Mouse (Mus musculus): ENCODE results near the gene Lnx1. TPM values are rescaled to one million over a fixed set of nuclear protein-coding genes. Genes with fewer than 3 reads are reported as not detected.

Gene Lnx1
- polyA plus RNA-seq, 1 experiment from 2014 or later = 0.83 TPM

GRCm38 (mm10) chr5:74618573-74619059, 84.1 kb downstream of the Lnx1 start:
- 66% methylated on average over 3 of the region's 3 CpGs for WGBS
- no peak overlapping the region for H3K9ac ChIP-seq (replicated peaks)
- H3K27me3 ChIP-seq = no peaks in the 10 kb centered on the region
- no peak for ATAC-seq (ENCODE audit: low FRiP score, low read depth)
- no peaks in the 10 kb centered on the region for H3K9me3 ChIP-seq
- no peak overlapping the region for H3K4me2 ChIP-seq (replicated peaks)
- H3K27ac ChIP-seq (replicated peaks) = no peak overlapping the region
- H3K36me3 ChIP-seq = no peaks in the 10 kb centered on the region
- no peak overlapping the region for H3K4me3 ChIP-seq
- H3K4me1 ChIP-seq = no peaks in the 10 kb centered on the region

- no peaks in the 10 kb centered on the region for H3K4me1 ChIP-seq
- H3K27ac ChIP-seq (replicated peaks) = no peak overlapping the region
- ATAC-seq (ENCODE audit: low FRiP score, low read depth) = no peak
- no peak overlapping the region for H3K4me2 ChIP-seq (replicated peaks)
- no peaks in the 10 kb centered on the region for H3K9me3 ChIP-seq
- H3K4me3 ChIP-seq = no peak overlapping the region
- whole genome bisulfite sequencing = 58% methylated on average over 13 of the region's 13 CpGs
- no peak overlapping the region for H3K9ac ChIP-seq (replicated peaks)
- H3K27me3 ChIP-seq = no peaks in the 10 kb centered on the region
- no peaks in the 10 kb centered on the region for H3K36me3 ChIP-seq
Measured at GRCm38 (mm10) chr5:74617816-74618572, 84.7 kb downstream of the Lnx1 start.

- Histone ChIP-seq H3K4me1 (no peaks in the 10 kb centered on the region), H3K27ac (replicated peaks) (no peak overlapping the region), H3K4me2 (replicated peaks) (no peak overlapping the region), H3K36me3 (no peaks in the 10 kb centered on the region), H3K4me3 (no peak overlapping the region), H3K9ac (replicated peaks) (no peak overlapping the region), H3K27me3 (no peaks in the 10 kb centered on the region), H3K9me3 (no peaks in the 10 kb centered on the region)
- no peak for ATAC-seq (ENCODE audit: low FRiP score, low read depth)
- 85% methylated on average over 18 of the region's 18 CpGs for WGBS
Measured at GRCm38 (mm10) chr5:74613491-74614151, 89.1 kb downstream of the Lnx1 start.

DNA sequence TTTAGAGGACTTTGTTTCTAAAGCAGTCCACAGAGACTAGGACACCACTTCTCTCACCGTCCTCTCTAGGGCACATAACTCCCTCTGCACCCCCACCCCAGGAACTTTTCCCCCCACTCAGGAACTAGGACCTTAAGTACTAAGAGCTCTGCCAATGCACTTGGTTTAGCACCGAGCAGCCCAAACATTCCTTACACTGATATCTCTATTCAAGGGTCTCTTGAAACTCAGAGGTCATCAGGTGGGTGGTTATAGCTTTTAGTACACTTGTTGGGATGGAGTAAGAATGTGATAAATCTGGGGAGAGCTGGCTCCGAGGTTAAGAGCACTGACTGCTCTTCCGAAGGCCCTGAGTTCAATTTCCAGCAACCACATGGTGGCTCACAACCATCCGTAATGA, 90.0 kb downstream of the Lnx1 start:
- Histone ChIP-seq H3K4me1 (no peaks in the 10 kb centered on the region), H3K9ac (replicated peaks) (no peak overlapping the region), H3K4me2 (replicated peaks) (no peak overlapping the region), H3K36me3 (no peaks in the 10 kb centered on the region), H3K4me3 (no peak overlapping the region), H3K9me3 (no peaks in the 10 kb centered on the region), H3K27me3 (no peaks in the 10 kb centered on the region), H3K27ac (replicated peaks) (no peak overlapping the region)
- no peak for ATAC-seq (ENCODE audit: low FRiP score, low read depth)
- 93% methylated on average over 5 of the region's 5 CpGs for WGBS

DNA sequence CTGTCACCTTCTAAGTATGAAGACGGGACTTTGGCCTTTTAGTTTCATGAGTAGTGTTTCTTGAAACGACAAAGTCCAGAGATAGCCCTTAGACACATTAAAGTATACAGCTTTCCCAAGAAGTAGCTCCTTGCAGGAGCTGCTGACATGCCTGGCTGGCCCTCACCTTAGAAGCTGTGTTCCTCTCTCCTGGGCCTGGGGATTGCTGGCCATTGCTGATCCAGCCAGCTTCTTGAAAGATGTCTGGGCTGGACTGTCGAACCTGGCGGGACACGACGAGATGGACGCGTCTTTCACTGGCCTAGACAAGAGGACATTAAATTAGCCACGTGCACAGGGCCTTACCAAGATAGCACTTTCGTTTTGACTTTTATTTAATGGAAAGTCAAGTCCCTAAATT, 92.2 kb downstream of the Lnx1 start:
- 89% methylated on average over 10 of the region's 10 CpGs for WGBS
- ATAC-seq (ENCODE audit: low FRiP score, low read depth) = no peak
- H3K4me1 ChIP-seq = no peaks in the 10 kb centered on the region
- H3K27ac ChIP-seq (replicated peaks) = no peak overlapping the region
- H3K4me3 ChIP-seq = no peak overlapping the region
- no peak overlapping the region for H3K9ac ChIP-seq (replicated peaks)
- H3K27me3 ChIP-seq = no peaks in the 10 kb centered on the region
- H3K36me3 ChIP-seq = no peaks in the 10 kb centered on the region
- H3K9me3 ChIP-seq = no peaks in the 10 kb centered on the region
- H3K4me2 ChIP-seq (replicated peaks) = no peak overlapping the region

GRCm38 (mm10) chr5:74606213-74606612, 96.5 kb downstream of the Lnx1 start:
- Histone ChIP-seq H3K27ac (replicated peaks) (no peak overlapping the region), H3K4me1 (no peaks in the 10 kb centered on the region), H3K4me3 (no peak overlapping the region), H3K4me2 (replicated peaks) (no peak overlapping the region), H3K9me3 (no peaks in the 10 kb centered on the region), H3K27me3 (no peaks in the 10 kb centered on the region), H3K36me3 (no peaks in the 10 kb centered on the region), H3K9ac (replicated peaks) (no peak overlapping the region)
- WGBS = 84% methylated on average over 8 of the region's 8 CpGs
- no peak for ATAC-seq (ENCODE audit: low FRiP score, low read depth)

GRCm38 (mm10) chr5:74603306-74603705, 99.4 kb downstream of the Lnx1 start:
- H3K4me1 ChIP-seq = no peaks in the 10 kb centered on the region
- H3K9me3 ChIP-seq = no peaks in the 10 kb centered on the region
- no peak overlapping the region for H3K9ac ChIP-seq (replicated peaks)
- H3K27me3 ChIP-seq = no peaks in the 10 kb centered on the region
- H3K4me2 ChIP-seq (replicated peaks) = no peak overlapping the region
- H3K27ac ChIP-seq (replicated peaks) = no peak overlapping the region
- no peak for ATAC-seq (ENCODE audit: low FRiP score, low read depth)
- H3K4me3 ChIP-seq = no peak overlapping the region
- H3K36me3 ChIP-seq = peaks cover 8% of the 10 kb centered on the region; the same call in 1 of the 2 replicates
- WGBS = 86% methylated on average over 4 of the region's 4 CpGs

DNA sequence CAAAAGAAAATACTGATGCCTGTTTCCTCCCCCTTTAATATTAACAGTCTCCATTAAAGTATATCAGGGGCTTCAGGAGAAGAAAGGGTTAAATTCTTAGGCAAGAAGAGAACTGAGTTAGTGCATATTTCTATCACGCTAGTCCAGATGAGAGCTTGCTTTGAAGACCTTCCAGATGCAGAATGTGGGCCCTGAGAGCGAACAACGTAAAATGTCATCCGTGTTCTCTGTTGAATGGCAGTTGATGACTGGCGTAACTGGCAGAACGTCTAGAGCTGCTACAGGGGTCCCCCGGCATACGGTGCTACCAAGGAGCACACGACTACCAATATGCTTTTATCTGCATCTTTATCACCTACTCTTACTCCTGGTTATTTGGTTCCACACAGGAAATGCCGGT, 100.3 kb downstream of the Lnx1 start:
- Histone ChIP-seq H3K36me3 (peaks cover 13% of the 10 kb centered on the region), H3K27ac (replicated peaks) (no peak overlapping the region), H3K4me3 (no peak overlapping the region), H3K9ac (replicated peaks) (no peak overlapping the region), H3K4me1 (no peaks in the 10 kb centered on the region), H3K27me3 (no peaks in the 10 kb centered on the region), H3K9me3 (no peaks in the 10 kb centered on the region), H3K4me2 (replicated peaks) (no peak overlapping the region)
- no peak for ATAC-seq (ENCODE audit: low FRiP score, low read depth)
- WGBS = 87% methylated on average over 10 of the region's 10 CpGs

DNA sequence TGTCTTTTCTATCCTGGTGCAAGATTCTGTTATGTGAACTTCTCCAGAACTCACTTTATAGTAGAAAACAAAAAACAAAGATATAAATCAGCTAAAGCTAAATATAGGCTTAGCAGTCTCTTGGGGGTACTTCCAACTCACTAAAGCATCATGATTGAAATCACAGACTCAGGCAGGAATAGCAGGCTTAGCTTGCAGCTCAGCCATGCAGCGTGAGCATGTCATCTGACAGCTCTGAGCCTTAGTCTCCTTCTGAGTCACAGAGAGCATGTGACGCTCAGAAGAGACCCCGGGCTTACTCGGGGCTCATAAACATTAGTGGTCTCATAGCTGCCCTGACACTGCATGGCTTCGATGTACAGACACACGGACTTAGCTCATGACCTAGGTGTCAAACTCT, 100.7 kb downstream of the Lnx1 start:
- H3K27ac ChIP-seq (replicated peaks) = no peak overlapping the region
- no peak overlapping the region for H3K9ac ChIP-seq (replicated peaks)
- no peaks in the 10 kb centered on the region for H3K4me1 ChIP-seq
- no peak for ATAC-seq (ENCODE audit: low FRiP score, low read depth)
- H3K4me3 ChIP-seq = no peak overlapping the region
- peaks cover 16% of the 10 kb centered on the region for H3K36me3 ChIP-seq
- H3K27me3 ChIP-seq = no peaks in the 10 kb centered on the region
- 90% methylated on average over 6 of the region's 6 CpGs for WGBS
- H3K4me2 ChIP-seq (replicated peaks) = no peak overlapping the region
- no peaks in the 10 kb centered on the region for H3K9me3 ChIP-seq

DNA sequence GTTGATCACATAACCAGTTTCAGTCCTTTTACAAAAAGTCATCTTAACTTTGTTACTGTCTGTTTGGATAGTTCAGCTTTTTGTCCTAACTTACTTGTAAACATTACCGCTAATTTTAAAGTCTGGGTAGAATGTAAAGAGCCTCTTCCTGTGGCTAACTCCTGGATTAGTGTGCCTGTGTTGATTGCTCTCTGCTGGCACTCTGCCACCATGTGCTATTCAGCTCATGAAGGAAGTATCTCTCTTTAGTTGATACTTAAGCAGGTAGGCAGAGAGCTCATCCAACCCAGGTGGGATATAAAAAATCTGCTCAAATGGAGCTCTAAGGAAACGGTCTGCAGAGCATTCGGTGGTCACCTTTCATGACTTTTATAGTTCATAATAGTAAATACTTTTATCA, 101.5 kb downstream of the Lnx1 start:
- no peak overlapping the region for H3K27ac ChIP-seq (replicated peaks)
- 86% methylated on average over 3 of the region's 3 CpGs for WGBS
- H3K27me3 ChIP-seq = no peaks in the 10 kb centered on the region
- H3K36me3 ChIP-seq = peaks cover 22% of the 10 kb centered on the region
- ATAC-seq (ENCODE audit: low FRiP score, low read depth) = no peak
- no peak overlapping the region for H3K4me3 ChIP-seq
- H3K4me2 ChIP-seq (replicated peaks) = no peak overlapping the region
- H3K9ac ChIP-seq (replicated peaks) = no peak overlapping the region
- no peaks in the 10 kb centered on the region for H3K4me1 ChIP-seq
- no peaks in the 10 kb centered on the region for H3K9me3 ChIP-seq

GRCm38 (mm10) chr5:74600010-74600409, 102.7 kb downstream of the Lnx1 start:
- 85% methylated on average over 5 of the region's 5 CpGs for WGBS
- no peak overlapping the region for H3K9ac ChIP-seq (replicated peaks)
- H3K36me3 ChIP-seq = peaks cover 31% of the 10 kb centered on the region
- no peak for ATAC-seq (ENCODE audit: low FRiP score, low read depth)
- no peaks in the 10 kb centered on the region for H3K4me1 ChIP-seq
- no peaks in the 10 kb centered on the region for H3K9me3 ChIP-seq
- no peaks in the 10 kb centered on the region for H3K27me3 ChIP-seq
- H3K4me3 ChIP-seq = no peak overlapping the region
- no peak overlapping the region for H3K4me2 ChIP-seq (replicated peaks)
- H3K27ac ChIP-seq (replicated peaks) = no peak overlapping the region

- H3K4me2 ChIP-seq (replicated peaks) = no peak overlapping the region
- H3K36me3 ChIP-seq = peaks cover 78% of the 10 kb centered on the region
- H3K4me1 ChIP-seq = no peaks in the 10 kb centered on the region
- H3K9me3 ChIP-seq = no peaks in the 10 kb centered on the region
- H3K4me3 ChIP-seq = no peak overlapping the region
- no peak overlapping the region for H3K27ac ChIP-seq (replicated peaks)
- H3K9ac ChIP-seq (replicated peaks) = no peak overlapping the region
- ATAC-seq (ENCODE audit: low FRiP score, low read depth) = no peak
- no peaks in the 10 kb centered on the region for H3K27me3 ChIP-seq
- 84% methylated on average over 8 of the region's 8 CpGs for WGBS
Measured at GRCm38 (mm10) chr5:74593147-74593546, 109.6 kb downstream of the Lnx1 start.
